Mouse (Mus musculus) thymus, adult 2 months (tissue): ENCODE results near the gene Chdh.

Experiments used
- CTCF ChIP-seq: fragments of 200-500 bp; IDR thresholded peaks from 2 replicates; pipeline ENCODE4 v1.5.1; 2012; ENCODE audit warnings: mild to moderate bottlenecking, control low read depth, low read length, moderate library complexity, borderline replicate concordance; ENCODE audit not compliant: control insufficient read depth, poor library complexity, insufficient read depth; ENCODE audit errors: extremely low read depth
- POLR2A ChIP-seq: fragments of 200-500 bp; IDR thresholded peaks from 2 replicates; pipeline ENCODE4 v1.6.1; 2012; ENCODE audit warnings: mild to moderate bottlenecking, low read length, control low read depth, moderate library complexity; ENCODE audit not compliant: control insufficient read depth, poor library complexity, insufficient read depth; ENCODE audit errors: extremely low read depth

GRCm38 (mm10) chr14:30056031-30056766 is 47.4 kb downstream of the Chdh start:
- TF ChIP-seq CTCF (no peak), POLR2A (no peak)
